Mouse (Mus musculus) adrenal gland, adult 18-20 months (tissue): ENCODE measurements around the gene Mgmt. TPM values are rescaled to one million over a fixed set of nuclear protein-coding genes. Genes with fewer than 3 reads are reported as not detected.

Experiments
- DNase-seq, 2 experiments: peaks; one replicate each; pipeline ENCODE4 v3.0.0; 2021 to 2022; ENCODE audit warnings: low spot score in 2 of 2
- long read RNA-seq, 2 experiments: library from polyadenylated mRNA; stranded (forward); transcript quantifications; one replicate each; pipeline ENCODE4 v2.0.0; 2021
- total RNA-seq, 2 experiments: library from RNA; stranded (reverse); gene quantifications; 1 replicate in 1 of 2; 2 replicates in 1 of 2; pipeline ENCODE4 v1.2.3; 2021

Mgmt gene
- 1 to 10 TPM; 4.2 to 6.9 TPM for total RNA-seq
- long read RNA-seq, experiment 1, transcript Mgmt-201 (5 exons, 2,894 nt) = major isoform, 5 of 6 reads
- long read RNA-seq, experiment 1, partial matches to known transcripts = 0 of 6 reads
- long read RNA-seq, experiment 1, other reads (novel, unspliced or antisense) = 1 of 6 reads
- long read RNA-seq, experiment 2, transcript Mgmt-201 (5 exons, 2,894 nt) = major isoform, 11 of 14 reads
- long read RNA-seq, experiment 2, partial matches to known transcripts = 1 of 14 reads
- long read RNA-seq, experiment 2, other reads (novel, unspliced or antisense) = 2 of 14 reads

DNA sequence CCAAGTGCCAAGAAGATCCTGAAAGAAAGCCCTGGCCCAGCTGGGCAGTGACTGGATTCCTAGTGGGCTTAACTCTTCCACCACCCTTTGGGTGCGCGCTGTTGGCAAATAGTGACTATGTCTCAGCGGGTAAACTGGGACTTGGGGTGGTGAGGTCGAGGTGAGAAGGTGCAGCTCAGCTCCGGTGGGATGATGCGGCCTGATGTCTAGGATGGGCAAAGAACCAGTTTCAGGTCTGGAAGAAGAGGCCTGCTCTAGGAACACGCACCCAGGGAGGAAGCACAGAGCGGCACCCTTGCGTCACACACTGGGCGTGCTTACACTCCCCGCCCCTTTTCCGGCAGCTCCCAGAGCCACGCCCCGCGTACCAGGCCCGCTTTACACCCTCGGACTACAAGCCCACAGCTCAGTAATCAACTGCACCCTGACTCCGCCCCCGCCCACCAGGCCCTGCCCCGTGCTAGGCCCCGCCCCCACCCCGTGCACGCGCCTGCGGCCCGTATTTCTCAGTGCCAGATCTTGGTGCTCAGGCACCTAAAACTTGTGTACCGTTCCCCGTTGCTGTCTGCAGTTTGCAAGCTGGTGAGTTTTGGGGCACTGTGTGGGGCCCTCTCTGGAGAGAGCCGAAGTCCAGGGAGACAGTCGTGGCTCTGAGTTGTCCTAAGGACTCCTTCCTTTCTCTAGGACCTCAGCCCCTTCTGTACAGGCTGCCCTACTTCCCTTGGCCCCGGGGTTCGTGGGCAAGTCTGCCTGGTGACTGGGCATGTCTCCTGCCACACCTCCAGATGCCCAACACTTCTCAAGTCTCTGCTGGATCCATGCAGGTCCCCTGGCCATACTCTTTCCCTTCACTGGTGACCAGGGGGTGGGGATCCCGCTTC, at the start of gene Mgmt:
Gene Mgmt, plus strand, starts transcription at position 509 of the 881 bp plus-strand sequence.
- DNase-seq = peak; percentile 86

DNA sequence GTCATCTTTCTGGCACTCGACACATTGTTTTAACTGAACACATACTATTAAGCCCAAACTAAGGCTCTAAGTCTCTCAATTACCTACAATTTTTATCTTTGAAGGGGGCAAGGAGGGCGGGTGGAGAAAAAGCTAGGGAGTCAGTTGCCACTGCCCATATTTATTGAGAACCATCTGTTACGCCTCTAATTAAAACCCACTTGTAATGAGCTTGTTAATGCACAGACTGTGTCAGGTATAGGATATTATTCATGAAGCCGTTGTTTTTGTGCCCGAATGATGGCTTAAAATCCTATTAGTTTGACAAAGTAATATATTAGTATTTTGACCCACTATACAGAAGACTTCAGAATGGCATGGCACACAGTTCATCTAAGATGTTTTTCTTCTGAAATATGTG, 49.6 kb upstream of the Mgmt start:
- DNase-seq = no peak

DNA sequence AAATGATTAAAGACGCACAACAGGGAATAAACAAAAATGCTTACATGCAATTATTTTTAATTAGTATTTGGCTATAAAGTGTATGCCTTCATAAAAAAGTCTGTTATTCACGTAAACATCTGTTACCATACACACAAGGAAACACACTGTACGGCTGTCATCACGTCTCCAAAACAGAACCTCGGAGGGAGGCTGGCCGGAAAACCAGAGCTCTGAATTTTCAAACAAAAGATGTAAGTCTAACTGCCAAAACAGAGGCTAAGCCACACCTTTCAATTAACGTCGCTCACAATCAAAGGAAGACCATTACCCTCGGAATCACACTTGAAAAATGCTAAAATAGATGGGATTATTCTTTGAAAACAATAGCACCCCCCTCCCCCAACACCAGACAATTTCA, 49.1 kb upstream of the Mgmt start:
- no peak for DNase-seq

DNA sequence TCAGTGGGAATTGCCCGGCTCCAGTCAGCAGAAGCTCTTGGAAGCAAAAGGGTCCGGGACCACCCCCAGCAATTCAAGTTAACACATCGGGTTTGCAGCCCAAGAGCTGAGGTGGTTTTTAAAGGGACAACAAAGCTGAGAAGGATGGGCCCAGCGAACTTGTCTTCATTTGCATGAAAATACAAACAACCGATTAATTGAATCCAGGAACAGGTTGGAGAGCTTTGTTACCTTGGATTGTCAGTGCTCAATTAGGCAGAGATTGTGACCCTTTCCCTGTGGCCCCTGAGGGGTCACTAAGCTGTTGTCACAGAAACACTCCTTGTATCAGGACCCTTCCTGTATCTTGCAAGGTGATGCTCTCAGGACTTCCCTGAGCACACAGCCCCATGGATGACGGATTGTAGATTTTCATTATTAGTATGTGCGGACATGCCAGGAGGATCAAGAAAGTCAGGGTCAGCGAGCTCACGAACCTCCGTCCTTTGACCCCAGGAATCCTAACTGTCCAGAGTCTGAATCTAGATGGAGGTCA, 48.3 kb upstream of the Mgmt start:
- no peak for DNase-seq

DNA sequence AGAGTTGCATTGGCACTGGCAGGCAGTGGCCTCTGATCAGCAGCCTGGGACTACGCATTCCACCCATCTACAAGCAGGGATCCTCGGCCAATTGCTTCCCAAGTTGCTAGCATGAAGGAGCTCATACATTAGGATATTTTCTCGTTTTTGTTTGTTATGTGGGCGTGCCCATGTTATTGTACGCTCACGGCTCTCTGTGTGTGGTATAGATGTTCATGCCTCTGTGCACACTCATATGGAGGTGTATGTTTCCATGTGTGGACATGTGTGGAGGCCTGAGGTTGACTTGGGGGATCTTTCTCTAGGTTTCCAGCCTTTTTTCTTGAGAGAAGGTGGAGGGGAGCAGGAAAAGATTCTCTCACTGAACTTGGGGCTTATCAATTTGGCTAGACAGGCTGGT, 46.8 kb upstream of the Mgmt start:
- DNase-seq = no peak

DNA sequence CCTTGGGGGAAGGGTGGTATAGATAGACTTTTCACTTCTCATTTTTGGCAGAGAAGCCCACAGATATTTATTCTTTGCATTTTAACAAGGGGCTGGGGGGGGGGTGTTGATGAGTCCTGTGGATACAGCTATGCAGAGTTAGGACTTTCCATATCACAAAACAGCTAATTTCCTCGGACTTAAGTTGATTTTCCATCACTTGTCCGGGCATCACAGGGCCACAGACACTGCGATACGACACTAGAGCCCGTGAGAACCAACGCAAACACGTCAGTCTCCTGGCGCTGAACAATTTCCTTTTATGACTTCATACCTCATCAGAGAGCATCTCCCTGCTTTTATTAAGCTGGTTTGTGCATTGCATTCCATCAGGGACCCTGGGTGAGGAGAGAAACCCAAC, 45.7 kb upstream of the Mgmt start:
- no peak for DNase-seq

DNA sequence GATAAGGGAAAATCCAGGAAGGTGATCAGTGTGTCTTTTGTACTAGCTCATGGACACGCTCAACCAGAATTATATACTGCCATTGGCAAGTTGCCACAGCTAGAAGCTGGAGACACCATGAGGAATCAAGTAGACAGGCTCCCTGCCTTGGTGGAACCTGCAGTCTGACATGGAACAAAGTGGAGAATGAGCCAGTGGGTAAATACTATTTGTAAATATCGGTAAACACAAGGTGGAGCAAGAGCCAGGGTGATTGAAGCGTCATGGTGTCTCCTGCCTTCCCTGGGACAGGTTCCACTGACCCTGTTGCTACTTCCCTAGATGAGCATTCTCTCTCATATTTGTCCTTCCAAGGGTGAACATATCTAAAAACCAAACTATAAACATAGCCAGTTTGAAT, 44.6 kb upstream of the Mgmt start:
- no peak for DNase-seq

DNA sequence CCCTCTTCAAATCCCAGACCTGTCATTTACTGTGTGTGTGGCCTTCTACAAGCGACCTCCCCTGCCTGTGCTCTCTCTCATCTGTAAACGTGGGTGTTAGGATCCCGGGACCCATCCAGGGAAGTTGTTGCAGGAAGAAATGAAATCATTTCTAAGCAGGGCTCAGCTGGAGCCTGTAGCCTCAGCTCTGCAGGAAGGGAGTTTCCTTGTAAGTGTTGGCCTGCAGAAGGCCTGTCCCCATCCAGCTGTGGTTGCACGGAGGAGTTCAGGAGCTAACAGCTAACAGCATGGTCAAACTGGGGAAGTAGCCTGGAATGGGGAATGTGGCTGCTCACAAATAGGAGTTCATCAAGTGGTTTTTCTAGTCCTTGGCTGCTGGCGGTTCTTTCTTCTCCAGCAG, 44.1 kb upstream of the Mgmt start:
- no peak for DNase-seq

DNA sequence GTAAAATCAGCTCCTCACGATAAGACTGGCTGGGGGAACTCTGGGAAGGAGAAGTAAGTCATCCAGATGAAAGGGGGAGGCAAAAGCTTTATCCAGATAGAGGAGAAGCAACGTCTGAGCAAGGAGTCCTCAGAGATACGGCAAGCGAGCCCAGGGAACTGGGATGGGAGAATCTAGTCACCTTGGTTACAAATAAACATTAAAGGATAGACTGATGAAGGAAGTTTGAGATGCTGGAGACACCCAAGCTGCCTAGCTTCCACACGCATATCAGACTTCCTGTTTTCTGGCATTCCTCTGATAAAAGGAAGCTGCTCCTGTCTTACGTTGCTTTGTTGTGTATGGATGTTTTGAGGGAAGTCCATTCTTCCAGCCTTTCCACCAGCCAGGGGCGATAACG, 42.5 kb upstream of the Mgmt start:
- DNase-seq = no peak

DNA sequence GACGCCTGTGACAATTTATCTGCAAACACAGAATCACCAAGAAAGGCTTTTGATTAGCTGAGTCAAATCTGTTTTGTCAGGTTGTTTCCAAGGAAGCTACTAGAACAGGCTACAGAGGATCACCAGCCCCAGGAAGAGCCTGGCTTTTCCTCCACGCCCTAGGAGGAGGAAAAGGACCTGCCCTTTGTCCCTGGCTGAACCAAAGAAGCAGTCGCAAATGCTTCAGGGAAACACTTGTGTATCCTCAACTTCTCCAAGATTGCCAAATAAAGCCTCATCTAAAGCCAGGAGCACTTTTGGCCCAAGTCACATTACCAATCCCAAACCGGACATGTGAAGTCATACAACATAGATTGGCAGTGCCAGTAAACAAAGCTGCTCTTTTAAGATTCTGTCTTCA, 41.7 kb upstream of the Mgmt start:
- no peak for DNase-seq

DNA sequence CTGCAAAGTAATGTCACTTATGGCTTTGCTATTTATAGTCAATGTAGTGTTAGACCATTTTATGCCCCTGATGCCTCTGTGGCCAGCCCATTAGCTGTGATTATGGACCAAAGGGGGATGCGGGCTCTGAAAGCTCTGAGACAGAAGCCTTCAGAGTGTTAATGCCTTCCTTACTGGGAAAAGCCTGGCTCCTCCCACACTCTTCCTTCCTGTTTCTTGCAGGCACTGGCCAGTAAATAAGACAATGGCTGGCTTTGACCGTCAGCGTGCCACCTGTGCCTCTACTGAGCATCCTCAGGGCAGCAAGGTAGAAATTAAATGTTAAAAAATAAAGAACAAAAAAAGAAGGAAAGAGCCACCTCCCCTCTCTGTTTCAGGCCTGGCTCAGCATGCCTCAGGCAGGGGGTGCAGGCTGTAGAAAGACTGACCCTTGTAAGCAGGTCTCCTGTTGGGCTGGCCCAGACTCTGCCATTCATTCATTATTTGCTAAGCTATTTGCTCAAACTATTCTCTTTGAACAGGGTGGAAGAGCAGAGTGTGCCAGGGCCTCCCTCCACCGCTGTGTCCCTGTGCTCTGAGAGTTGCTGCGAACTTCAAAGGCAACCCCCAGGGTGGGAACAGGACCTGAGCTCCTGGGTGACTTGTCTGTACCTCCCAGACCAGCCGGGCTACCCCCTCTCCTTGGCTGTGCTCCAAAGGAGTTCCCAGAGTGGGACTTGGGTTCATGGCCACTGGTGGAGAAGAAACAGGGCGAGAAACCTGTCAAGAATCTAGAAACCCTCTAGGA, 29.5 kb upstream of the Mgmt start:
- DNase-seq = no peak

DNA sequence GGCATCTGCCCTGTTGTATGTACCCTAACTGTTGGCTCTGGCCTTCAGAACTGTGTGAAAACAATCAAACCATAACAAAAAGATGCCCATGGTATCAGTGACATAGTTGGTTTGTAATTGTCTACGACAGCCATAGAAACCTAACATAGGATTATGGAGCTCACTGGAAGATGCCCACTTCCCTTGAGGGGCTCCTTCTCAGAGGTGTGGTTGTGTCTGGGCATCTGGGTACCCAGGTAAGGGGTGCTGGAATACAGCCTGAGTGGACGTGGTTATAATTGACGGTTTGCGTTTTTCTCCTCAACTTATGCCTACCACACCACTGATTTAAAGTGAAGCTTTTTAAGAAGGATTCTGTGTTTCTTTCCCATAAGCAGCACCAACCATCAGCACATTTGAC, 28.5 kb upstream of the Mgmt start:
- DNase-seq = no peak

DNA sequence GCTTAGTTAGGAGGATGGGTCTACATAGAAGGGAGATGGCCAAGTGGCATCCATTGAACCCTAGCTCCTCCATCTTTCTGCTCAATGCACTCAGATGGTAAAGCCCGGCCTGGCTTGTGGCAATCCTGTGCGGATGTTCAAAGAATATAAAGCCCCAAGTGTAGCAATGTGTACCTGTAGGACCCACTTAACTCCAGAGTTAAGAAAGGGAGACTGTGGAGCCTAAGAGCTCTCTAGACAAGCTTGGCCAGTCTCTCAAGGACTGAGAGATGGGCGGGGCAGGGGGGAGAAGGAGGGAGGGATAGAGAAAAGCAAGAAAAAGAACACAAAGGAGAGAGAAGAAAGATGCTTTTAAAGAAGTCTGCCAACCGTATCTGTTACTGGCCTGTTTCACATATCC, 27.9 kb upstream of the Mgmt start:
- DNase-seq = no peak

DNA sequence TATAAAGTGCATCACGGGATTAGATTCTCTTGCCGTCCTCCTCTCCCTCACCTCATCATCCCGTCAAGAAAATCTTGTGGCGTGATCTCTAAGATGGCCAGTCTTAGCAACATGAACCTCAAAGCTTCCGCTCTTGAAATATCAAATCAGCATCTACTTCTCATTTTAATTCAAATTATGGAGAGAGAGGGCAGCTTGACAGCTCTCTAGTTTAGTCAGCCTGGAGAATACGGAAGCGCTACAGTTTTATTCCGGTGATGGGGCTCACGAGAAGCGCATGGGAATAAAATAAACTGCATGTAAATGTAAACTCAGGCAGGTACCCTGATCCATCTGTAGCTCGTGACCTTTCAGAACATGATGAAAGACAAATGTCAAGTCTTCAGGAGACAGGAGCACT, 22.9 kb upstream of the Mgmt start:
- no peak for DNase-seq

DNA sequence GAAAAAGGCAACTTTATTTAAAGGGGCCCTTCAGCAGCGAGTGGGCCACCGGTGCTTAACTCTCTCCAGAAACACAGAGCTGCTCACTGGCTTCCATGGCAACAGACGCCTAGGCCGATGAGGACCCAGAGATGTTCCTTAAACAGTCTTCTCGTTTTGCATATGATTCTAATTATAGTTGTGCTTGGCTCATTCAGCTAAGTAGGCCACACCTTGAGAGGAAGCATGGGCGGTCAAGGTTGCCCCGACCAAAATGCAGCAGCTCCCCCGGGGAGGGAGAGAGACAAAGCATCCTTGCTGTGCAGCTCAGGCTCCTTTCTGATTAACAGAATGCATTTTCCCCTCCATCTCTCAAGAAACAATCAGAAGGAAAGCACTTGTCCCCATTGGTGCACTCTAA, 22.4 kb upstream of the Mgmt start:
- no peak for DNase-seq

DNA sequence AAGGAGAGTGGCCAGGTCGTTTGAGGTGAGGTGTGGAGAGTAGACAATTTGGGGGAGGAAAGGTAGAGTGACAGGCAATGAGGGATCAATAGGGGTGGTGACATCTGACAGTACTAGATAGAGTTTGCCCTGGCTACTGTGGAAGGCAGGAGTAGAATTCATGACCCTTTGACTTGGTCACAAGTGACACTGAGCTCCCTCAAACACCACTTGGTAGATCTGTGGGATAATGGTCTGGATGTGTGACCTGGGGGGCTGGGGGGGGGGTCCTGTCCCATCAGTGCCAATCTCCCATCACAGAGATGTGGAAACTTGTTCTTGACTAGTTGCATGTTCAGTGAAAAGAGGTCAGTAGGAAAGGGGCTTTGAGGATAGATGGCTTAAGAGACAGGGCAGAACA, 20.0 kb upstream of the Mgmt start:
- no peak for DNase-seq

DNA sequence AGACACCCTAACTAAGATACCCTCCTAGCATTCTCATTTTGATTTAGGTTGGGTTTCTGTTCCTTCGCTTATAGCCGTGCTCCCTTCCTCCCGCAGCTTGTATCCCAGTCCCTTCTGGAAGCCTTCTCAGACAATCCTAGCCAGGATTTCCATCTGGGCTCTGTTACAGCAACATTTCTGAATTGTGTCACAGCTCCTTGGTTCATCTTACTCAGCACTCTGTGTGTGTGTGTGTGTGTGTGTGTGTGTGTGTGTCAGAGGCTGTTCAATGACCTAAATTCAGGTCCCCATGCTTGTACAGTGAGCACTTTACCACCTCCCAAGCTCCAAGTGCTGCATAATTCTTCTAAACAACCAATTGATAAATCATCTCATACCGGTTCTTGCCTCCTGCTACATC, 14.0 kb upstream of the Mgmt start:
- DNase-seq = no peak

DNA sequence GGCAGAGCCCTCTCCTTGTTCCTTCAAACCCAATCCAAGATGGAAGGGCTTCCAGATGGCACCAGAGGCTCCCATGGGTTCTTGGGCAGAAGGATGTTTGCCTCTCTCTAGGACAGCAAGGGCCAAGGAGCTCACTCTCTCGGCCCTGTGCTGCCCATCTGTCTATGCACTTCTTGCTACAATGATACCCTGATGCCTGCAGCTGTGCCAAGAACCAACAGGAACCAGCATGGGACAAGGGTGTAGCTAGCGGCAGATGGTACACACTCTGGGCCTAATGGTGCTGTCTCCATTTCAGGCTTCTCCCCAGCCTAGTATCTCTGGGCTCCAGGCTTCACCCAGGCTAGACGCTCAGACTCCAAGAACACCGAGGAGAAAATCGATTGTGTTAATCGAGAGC, 6.3 kb upstream of the Mgmt start:
- no peak for DNase-seq

DNA sequence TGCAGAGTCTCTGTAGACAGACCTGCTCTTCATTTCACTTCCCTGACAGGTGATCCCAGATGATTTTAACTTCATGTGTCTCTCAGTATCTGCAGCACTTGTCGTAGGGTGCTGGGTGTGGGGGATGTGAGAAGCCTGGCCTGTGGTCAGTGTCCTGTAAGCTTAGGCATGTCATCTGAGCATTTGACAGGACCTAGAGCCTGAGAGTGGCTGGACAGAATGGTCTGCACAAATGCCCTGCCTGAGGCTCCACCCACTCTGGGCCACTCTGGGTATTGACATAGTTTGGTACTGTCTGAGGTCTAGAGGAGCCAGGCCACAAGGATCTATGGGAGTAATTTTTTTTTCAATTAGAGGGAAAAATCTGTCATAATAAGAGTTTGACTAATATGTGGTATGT, 942 bp downstream of the Mgmt start:
- no peak for DNase-seq

DNA sequence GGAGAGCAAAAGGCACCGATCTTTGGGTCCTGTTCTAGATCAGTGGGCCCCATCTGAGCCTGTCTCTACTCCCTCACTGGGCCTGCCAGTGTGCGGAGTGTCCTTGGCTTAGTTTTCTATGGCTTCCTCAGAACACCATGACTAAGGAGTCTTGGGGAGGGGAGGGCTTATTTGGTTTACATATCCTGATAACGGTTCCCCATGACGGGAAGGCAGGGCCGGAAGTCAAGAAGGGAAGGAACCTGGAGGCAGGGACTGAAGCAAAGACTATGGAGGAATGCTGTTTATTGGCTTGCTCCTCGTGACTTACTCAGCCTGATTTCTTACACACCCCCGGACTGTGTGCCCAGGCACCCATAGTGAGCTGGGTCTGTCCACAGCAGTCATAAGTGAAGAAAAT, 1.4 kb downstream of the Mgmt start:
- DNase-seq = no peak

DNA sequence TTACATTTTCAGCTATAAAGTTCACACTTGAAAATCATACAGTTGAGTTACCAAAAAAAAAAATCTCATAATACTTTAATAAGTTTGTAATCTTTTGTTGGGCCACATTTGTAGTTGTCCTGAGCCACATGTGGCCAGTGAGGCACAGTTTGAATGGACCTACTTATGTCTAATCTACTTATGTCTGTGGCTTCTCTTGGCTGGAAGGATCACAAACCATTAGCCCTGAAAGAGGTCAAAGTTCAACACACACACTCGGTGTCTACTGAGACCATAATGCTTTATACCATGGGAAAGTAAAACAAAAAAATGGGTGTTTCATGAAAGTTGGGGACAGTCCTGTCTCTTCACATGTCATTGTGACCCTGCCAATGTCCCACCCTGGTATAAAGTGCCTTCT, 3.1 kb downstream of the Mgmt start:
- DNase-seq = no peak

DNA sequence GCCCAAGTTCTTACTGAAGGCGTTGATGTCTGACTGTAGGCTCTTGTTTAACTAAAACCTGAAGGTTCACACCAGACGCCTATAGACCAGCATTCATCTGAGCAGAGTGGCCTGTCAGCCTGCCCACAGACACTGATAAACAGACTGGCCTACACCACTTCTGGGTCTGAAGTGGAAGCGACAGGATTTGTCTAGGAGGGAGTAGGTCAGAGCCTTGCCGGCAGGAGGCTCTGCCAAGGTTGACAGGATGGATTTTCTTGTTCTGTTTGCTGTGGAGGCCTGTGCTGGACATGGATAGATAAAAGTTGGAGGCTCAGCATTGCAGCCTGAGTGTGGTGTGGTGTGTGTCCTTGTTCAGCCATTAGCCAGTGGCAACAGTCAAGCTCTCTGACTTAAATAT, 3.6 kb downstream of the Mgmt start:
- DNase-seq = no peak
